Mouse (Mus musculus) ovary, adult 18-20 months (tissue): ENCODE data around the gene Hmgcl.

Experiments used
- DNase-seq: peaks from one replicate; pipeline ENCODE4 v3.0.0; 2022; ENCODE audit warnings: low spot score, mixed read lengths

The Hmgcl gene

DNA sequence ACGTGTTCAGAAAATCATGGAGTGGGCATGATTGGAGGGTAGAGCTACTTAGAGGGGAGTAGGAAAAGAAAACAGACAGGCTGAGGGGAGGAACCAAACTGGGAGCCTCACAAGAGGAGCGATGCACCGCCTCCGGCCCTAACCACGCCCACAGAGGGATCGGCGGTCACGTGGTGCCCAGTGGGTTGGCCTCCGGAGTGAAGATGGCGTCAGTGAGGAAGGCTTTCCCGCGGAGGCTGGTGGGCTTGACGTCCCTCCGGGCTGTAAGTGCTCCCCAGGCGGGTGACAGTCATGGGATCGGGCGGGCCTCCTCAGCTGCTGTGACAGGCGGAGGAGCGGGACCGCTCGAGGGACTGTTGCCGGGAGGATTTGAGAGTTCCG is at the start of gene Hmgcl:
Gene Hmgcl (plus strand): TSS at position 171 of the 381 bp plus-strand sequence.
- DNase-seq, result peak; percentile 88

DNA sequence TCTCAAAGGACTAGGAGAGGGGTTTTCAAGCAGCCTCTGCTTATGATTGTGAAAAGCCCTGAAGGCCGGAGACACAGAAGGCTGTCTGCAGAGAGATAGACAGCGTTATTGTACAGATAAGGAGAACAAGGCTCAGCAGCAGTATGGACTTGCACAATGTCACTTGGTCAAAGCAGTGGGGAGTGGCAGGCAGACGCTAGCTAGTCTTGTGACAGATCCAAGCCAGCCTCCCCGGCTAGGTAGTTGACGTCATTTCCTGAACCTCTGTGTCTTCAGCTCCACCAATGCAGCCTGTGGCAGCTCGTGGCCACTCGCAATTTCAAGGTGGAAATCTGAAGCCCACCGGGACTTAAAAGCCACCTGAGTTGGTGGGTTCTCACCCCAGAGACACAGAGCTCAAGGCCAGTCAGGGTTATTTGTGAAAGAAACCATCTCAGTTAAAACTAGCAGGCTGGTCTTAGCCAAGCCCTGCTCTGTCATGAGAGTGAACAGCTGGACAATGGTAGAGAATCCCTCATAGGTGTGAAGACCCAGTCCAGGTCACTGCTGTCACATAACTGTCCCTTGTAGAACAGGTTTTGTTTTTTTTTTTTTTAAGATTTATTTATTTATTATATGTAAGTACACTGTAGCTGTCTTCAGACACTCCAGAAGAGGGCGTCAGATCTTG is 47.7 kb upstream of the Hmgcl start:
- no peak for DNase-seq

DNA sequence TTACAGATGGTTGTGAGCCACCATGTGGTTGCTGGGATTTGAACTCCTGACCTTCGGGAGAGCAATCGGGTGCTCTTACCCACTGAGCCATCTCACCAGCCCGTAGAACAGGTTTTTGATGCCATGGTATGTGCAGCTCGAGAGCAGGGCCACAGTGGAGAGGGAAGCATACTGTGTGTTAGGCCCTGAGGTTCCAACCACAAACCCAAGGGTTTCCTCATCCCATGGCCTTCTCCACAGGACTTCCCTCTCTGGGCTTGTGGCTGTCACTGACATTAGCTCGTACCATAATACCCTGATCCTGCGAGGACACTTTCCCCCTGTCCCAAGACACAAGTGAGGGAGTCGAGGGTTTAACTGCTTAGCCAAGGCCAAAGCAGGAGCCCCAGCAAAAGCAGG is 47.2 kb upstream of the Hmgcl start:
- no peak for DNase-seq

DNA sequence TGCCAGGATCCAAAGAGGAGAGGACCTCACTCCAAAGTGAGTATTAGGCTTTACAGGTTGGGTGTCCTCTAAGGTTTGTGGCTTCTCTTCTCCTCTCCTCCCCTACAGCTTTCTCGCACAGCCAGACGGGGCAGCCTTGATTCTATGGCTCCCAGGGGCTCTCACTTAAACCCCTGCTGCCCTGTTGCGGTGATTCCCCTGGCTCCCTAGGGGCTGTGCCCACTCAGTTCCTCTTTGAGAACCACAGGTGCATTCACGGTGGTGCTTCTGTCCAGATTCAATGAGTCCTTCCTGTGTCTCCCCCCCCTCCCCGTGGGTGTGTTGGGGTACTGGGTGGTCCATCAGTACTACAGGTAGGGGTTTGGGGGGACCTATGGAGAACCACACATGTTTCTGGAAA is 46.2 kb upstream of the Hmgcl start:
- DNase-seq, result no peak

DNA sequence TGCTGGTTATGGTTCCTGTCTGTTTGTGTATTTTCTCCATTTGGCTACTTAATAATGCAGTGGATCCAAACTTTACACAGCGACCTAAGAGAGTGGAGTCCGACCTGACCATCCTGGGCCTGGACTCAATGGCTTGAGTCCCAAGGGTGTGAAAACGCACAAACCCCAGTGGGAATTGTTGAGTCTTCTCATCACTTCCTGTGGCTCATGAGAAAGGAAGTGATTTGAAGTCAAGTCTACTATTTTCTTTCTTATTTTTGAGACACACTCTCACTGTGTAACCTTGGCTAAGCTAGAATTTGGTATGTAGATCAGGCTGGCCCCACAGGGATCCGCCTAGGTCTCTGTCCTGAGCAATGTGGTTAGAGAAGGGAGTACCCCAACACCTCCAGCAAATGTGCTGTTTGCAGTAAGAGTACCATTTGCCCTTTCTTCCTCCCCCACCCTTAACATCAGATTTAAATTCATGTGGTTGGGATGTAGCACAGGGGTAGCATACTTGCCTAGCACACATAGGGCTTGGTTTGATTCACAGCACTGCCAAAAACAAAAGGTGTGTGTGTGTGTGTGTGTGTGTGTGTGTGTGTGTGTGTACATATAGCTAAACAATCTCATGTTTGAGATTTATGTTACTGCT is 43.5 kb upstream of the Hmgcl start:
- DNase-seq, result no peak

DNA sequence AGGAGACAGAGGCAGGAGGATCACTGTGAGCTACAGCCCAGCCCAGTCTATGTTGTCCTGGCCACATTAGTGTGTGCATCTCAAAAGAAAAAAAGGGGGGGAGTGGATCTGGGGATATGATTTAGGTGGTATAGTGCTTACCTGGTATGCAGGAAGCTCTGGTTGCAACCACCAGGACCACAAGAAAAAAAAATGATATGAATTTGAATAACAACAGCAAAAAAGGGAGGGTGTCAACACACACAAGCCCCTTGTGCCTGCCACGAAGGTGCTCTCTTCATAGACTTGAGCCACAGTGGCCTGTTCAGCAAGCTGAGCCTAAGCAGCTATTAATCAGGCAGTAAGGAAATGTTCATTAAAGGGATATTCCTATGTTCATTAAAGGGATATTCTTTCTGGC is 41.4 kb upstream of the Hmgcl start:
- DNase-seq, result no peak

DNA sequence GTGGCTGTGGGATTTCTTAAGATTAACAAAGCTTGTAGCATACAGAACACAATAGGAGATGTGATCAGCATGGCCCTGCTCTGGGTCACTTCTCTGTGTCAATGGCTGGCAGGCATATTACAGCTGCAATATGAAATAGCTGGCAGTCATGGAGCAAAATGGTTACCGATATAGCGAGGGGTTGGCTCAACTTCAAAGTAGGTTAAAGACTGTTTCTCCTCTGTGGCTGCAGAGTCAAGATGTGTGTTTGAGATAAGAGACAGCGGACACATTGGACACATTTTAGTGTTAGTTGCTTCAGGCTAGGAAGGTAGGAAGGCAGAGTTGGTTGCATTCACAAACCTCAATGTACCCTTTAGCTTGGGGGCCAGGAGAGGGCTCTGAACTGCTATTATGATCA is 39.6 kb upstream of the Hmgcl start:
- DNase-seq, result no peak

DNA sequence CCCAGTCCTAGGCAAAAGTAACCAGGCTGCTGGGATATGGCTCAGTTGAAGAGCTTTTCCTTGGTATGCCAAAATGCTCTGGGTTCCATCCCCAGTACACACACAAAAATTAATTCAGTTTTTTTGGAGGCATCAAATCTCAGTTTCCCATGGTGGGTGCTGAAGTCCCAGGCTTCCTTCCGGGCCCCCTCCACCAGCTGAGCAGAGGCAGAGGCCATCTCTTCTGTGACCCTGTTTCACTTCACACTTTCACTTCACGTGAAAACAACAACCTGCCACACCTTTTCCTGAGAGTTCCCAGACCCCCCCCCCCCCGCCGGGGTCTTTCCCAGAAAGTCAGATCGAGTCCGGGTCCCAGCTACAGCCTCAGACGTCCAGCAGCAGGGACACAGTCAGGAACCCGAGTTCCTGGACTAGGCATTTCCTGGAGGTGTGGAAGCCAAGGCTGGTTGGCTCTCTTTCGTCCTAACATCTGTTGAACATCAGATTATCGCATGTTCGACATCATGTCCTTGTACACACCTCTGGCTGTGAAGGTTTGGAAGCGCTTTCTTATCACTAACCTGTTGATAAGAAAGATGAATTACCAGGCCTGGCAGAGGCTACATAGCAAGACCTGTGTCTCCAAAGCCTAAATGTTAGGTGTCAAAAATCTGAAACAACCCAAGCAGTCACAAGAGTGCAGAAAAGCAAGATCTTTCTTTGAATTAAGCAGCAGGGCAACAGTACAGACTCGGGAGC is 36.8 kb upstream of the Hmgcl start:
- DNase-seq, result no peak

DNA sequence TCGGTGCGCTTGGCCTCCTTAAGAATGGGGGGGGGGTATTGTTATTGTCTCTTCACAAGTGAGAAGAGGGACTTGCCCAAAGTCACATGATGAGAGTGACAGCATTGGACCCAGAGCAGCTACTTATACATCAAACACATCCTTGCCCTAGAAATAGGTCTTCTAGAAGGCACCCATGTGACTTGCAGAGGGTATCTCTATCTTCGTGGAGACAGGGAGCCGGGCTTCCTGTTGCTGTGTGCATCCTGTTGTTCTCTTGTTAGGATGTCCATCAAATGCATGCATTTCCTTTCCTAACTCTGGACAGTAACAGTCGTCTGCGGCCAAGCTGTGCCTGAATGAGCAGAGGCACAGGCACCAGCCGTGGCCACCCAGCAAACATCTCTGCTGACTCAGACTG is 34.7 kb upstream of the Hmgcl start:
- no peak for DNase-seq

DNA sequence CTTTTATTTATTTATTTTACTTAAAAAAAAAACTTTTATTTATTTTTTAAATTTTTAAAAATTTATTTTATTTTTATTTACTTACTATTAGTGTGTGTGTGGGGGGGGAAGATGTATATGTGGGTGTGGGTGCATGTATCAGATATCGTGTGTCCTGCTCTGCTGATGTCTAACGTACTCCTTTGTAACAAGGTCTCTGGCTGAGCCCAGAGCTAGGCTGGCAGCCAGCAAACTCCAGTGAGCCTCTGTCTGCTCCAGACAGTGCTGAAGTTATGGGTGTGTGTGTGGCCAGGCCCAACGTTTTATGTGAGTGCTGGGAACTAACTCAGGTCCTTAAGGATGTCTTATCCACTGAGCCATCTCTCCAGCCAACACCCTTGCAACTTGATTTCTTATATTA is 34.1 kb upstream of the Hmgcl start:
- DNase-seq, result no peak

DNA sequence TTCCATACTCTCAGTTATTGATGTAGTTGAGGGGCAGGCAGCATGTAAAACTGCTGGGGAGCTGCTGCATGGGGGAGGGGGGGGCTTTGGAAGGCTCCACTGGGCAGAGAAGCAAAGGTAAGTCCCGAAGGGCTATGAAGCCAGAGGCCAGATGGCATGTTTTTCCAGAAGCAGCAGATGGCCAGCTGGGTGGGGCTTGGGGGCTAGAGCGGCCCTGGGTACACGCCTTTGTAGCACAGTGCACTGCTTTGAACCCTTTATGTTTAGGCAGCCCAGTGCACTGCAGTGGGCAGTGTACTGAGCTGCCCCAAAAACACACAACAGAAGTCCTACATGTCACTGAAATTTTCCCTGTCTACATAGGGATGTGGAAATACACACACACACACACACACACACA is 33.4 kb upstream of the Hmgcl start:
- no peak for DNase-seq

DNA sequence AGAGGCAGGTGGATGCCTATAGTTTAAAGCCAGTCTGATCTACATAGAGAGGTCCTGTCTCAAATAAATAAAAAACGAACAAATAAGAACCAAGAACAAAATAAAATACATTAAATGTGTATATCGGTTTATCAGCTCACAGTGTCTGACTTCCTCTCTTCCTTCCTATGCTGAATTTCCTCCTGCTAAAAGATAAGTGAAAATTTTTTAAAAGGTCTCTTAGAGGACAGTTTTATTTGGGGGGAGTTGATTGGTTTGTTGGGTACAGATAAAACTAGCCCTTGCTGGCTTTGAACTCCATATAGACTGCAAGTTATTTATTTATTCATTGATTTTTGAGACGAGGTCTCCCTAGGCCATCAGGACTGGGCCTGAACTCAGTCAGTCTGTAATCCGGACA is 32.8 kb upstream of the Hmgcl start:
- no peak for DNase-seq

DNA sequence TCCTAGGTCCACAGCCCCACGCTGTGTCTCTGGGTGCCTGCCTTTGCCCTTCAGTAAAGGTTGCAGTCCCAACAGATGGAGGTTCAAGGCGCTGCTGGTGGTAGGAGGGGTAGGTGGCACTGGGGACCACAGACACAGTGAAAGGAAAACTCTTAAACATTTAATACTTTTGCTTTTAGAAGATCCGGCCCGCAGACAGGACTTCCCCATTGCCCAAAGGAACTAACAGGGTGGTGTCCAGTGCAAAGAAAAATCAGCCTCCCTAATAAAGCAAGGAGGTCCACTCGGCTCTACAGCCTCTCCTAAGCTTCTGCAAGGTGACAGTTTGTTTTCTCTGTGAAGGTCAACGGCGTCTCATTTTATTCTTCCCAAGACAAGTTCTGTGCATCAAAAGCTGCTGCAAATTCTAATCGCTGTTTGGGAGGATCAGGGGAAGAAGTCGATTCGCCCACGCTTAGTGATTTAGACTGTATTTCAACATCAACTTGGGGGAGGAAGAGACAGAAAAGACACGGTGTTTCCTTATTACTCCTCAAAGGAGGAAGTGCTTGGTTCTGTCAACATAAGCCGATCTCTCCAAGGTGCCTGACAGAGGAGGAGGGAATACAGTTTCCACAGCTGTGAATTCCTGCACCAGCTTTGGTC is 27.5 kb upstream of the Hmgcl start:
- no peak for DNase-seq

DNA sequence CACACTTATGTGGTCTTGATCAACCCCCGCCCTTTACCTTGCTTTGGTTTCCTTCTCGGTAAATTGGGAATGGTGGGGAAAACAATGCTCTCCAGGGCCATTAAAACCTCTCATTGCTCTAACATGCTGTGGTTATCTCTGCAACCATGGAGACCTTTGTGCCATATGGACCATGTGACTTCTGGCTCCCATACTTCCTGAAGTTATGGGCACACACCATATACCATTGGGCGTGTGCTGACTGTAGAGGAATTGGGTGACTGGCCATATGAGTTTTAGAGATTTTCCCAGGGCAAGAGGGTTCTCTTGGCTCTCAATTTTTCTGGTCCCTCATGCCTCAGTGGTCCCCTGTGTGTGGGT is 27.0 kb upstream of the Hmgcl start:
- DNase-seq, result no peak

DNA sequence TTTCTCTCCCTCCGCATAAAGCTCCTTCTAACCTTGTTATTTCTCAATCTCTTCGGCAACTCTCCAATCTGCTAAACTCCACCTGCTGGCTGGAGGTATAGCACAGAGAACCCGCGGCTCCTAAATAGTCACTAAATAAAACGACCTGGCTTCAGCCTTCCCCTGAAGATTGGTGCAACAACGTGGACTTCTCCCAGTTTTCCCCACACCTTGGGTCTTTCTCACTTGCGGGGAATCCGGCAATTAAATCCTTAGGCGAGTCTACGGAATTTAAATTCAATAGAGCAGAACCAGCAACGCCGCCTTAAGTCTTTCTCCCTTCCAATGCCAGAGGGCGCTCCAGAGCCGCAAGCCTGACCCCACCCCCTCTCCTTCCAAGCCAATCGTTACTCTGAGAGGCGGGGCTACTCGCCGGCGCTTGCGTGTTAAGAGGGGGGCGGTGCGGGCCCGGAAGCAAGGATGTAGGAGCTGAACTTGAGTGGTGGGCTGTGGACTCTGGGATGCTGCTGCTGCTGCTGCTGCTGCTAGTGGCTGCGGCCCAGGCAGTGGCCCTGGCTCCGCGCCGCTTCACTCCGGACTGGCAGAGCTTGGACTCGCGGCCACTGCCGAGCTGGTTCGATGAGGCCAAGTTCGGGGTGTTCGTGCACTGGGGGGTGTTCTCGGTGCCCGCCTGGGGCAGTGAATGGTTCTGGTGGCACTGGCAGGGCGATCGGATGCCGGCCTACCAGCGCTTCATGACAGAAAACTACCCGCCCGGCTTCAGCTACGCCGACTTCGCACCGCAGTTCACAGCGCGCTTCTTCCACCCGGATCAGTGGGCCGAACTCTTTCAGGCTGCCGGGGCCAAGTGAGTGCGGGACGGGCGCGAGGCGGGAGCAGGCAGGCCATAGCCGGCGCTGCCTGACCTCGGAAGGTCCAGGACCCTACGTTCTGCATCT is 25.7 kb upstream of the Hmgcl start, which contains the start of gene Fuca1:
Gene Fuca1 (plus strand): TSS at position 432 of the 938 bp plus-strand sequence.
- DNase-seq, result peak; percentile 90

DNA sequence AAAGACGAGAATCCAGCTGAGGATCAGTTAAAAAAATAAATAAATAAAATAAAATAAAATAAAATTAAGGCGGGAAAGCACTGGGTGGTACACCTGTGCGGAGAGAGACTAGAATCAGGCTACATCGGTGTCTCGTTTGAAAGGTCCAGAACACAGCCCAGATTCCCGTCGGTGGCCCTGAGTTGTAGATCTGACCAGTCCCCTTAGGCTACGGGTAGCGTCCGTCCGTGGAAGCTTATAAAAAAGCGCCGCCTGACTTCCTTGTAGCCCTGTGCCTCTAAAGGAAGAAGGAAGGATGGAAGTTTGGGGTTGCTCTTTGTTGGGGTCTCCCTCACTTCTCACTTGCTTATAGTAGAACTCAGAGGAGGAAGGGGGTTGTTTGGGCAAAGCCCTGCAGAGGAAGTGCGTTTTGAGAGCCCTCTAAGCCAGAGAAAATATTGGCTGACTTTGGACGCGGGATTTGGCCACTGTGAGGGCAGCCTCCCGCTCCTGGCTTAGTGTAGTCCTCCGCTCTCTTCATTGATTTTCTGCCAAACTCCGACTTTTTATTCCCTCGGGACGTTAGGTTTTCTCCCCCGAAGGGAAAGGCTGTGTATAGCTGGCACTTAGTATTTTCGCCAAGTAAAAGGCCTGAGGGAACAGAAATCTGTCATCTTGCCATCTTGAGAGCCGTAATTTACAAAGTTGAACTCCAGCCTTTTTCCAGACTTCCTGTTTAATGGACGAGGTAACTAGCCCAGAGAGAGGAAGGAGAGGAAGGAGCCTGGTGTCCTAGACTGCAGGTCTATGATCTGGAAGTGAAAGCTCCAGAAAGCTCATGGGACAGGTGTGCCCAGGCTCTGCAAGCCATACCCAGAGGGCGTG is 24.8 kb upstream of the Hmgcl start:
- no peak for DNase-seq

DNA sequence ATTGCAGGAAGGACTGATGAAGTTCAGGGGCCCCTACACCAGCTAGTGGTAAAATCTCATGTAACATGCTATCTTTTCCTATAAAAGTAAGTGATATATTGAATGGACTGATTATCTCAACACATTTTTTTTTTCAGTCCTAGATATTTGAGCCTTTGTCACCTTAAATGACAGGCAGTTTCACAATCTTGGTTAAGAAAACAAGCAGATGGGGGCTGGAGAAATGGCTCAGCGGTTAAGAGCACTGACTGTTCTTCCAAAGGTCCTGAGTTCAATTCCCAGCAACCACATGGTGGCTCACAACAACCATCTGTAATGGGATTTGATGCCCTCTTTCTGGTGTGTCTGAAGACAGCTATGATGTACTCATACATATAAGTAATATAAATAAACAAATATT is 24.1 kb upstream of the Hmgcl start:
- DNase-seq, result no peak

DNA sequence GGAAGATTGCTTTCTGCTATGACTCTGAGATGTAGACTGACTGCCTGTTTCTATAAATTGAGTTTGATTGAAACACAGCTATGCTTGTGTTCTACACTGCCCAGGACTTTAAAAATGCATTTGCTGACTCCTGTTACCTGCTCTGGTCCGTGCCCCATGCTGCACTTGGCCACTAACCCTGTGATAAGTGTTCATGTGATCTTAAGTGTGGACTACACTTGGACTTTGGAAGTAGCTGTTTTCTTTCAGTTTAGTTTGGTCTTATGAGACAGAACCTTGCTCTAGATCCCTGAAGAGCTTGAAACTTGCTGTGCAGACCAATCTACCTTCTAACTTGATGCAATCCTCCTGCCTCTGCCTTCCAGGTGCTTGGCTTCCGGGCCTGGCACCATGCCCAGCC is 21.8 kb upstream of the Hmgcl start:
- DNase-seq, result no peak

DNA sequence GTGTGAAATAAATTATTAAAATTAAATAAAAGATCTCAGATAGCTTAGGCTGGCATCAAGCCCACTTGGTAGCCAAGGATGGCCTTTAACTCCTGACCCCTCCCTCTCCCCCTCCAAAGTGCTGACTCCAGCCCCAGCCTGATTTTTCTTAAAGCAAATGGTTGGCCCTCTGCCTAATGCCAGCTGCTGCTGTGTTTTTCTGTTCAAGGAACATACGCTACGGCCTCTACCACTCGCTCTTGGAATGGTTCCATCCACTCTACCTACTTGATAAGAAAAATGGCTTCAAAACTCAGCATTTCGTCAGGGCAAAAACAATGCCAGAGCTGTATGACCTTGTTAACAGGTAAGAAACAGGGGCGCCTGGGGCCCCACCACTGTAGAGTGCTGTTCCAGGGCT is 20.9 kb upstream of the Hmgcl start:
- DNase-seq, result peak; percentile 37

DNA sequence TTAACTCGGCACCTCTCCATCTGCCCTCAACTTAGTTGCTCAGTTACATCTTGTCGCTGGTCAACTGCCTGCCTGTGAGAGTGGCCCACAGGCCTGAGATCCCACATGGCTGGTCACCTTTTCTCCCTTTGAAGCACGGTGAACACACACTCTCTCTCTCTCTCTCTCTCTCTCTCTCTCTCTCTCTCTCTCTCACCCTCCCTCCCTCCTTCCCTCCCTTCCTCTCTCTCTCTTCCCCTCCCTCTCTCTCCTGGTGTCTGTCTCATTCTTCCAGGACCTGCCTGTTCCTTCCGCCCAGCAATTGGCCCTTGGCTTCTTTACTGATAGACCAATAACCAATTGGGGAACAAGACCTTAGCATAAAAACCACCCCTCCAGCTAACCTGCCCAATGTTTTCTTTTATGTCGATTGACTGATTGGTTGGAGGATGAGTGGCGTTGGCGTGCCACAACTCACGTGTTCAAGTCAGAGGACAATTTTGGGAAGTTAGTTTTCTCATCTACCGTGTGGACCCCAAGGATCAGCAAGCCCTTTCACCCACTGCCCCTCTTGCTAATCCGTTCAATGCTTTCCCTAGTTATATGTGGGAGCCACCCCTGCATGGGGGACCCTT is 19.9 kb upstream of the Hmgcl start:
- DNase-seq, result no peak
